Mouse (Mus musculus): ENCODE measurements at regions not wholly inside any gene's neighbourhood (a gene's known extent, or its start where the extent isn't known, plus 50 kb on each side); places are given as distances from the start of the nearest gene placed in this dataset.
A peak's percentile ranks its signal among the peaks of the same experiment; 100 is the strongest.
"Not testable (repeated sequence)": the region's sequence is repeated elsewhere in the genome, so short reads cannot be mapped to it uniquely, and the experiment has no call there.

DNA sequence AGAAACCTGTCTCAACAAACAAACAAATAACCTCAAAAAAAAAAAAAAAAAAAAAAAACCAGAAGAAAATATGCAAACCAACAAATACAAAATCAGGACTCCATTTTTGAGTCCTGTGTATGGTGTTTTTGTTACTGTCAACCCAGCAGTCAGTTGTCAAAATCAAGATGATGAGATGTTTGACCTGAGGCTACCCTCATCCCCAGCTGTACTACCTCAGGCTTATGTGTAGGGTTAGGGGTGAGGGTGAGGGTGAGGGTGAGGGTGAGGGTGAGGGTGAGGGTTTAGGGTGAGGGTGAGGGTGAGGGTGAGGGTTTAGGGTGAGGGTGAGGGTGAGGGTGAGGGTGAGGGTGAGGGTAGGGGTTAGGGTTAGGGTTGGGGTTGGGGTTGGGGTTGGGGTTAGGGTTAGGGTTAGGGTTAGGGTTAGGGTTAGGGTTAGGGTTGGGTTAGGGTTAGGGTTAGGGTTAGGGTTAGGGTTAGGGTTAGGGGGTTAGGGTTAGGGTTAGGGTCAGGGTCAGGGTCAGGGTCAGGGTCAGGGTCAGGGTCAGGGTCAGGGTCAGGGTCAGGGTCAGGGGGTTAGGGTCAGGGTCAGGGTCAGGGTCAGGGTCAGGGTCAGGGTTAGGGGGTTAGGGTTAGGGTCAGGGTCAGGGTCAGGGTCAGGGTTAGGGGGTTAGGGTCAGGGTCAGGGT, 97.0 kb upstream of the Vmn2r87 start:
- DNase-seq (ENCODE audit: low spot score in 2 of 2) = peak; percentile 19 to 22

DNA sequence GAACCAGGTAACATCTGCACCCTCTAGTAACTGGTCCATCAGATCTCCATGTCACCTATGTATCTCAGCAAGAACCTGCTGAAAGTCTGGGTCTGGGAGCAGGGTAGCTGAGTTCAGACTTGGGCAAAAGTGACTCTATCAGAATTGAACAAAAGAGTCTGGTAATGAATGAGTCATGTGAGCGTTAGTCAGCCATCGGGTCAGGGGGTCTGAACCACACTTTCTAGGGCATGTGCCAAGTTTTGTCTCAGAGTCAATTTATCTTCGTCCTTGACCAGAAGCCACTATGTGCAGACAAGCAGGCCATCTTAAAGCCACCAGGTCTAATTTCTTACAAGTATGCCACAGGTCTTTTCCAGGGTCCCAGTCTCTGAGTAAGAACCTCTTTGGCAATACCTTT, 69.2 kb upstream of the Vmn2r87 start:
- DNase-seq (ENCODE audit: low spot score in 2 of 2) = not testable (repeated sequence)

DNA sequence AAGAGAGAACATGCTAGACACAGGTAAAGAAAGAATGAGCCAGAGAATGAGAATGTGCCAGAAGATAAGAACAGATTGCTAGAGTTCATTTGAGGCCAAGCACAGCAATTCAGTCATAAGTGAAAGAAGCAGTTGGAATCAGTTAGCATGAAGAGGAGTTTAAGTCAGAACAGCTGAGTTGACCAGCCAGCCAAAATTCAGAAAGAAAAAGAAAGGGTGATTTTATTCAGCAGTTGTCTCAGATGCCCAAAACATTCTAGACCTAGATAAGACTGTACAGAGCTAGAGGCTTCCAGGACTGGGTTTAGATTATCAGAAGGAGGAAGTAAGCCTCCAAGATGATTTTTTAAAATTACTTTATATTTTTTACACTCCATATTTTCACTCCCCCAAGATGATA, 51.4 kb upstream of the Vmn2r87 start:
- no peak for DNase-seq (ENCODE audit: low spot score in 2 of 2)
